Mouse (Mus musculus) limb, embryonic 11.5 days (tissue): ENCODE measurements at regions not wholly inside any gene's neighbourhood (a gene's known extent, or its start where the extent isn't known, plus 50 kb on each side); places are given as distances from the start of the nearest gene placed in this dataset.
A peak's percentile ranks its signal among the peaks of the same experiment; 100 is the strongest.

ENCODE experiments used
- ATAC-seq: fragments of 200-750 bp; cut with Nextera tagmentation; 2 replicates; pipeline ENCODE4 v1.8.0; 2017; ENCODE audit warnings: low read depth; ENCODE audit not compliant: insufficient number of reproducible peaks, low FRiP score, low TSS enrichment
- DNase-seq: peaks from one replicate; pipeline ENCODE4 v3.0.0-alpha.2; 2015; ENCODE audit warnings: low spot score
- H3K27ac ChIP-seq: fragments of 300-500 bp; sonication (generic); replicated peaks from 2 replicates; pipeline ENCODE4 v1.5.1; 2014; ENCODE audit warnings: low read depth, mild to moderate bottlenecking, low read length
- H3K27me3 ChIP-seq: fragments of 300-500 bp; sonication (generic); 2 replicates; pipeline ENCODE4 v1.6.1; 2014; ENCODE audit warnings: mild to moderate bottlenecking, low read length, mixed read lengths; ENCODE audit not compliant: control insufficient read depth, insufficient read depth
- H3K36me3 ChIP-seq: fragments of 300-500 bp; sonication (generic); 2 replicates; pipeline ENCODE4 v1.6.1; 2014; ENCODE audit warnings: mild to moderate bottlenecking, low read length, moderate library complexity, mixed read lengths; ENCODE audit not compliant: control insufficient read depth, insufficient read depth
- H3K4me1 ChIP-seq: fragments of 300-500 bp; sonication (generic); 2 replicates; pipeline ENCODE4 v1.6.1; 2014; ENCODE audit warnings: low read length, mixed read lengths; ENCODE audit not compliant: control insufficient read depth, insufficient read depth
- H3K4me2 ChIP-seq: fragments of 300-500 bp; sonication (generic); 2 replicates; pipeline ENCODE4 v1.6.1; 2014; ENCODE audit warnings: low read depth, mild to moderate bottlenecking, moderate library complexity; ENCODE audit not compliant: severe bottlenecking
- H3K4me3 ChIP-seq: fragments of 300-500 bp; sonication (generic); 2 replicates; pipeline ENCODE4 v1.5.1; 2014; ENCODE audit warnings: low read depth, low read length
- H3K9ac ChIP-seq: fragments of 300-500 bp; sonication (generic); 2 replicates; pipeline ENCODE4 v1.6.1; 2014; ENCODE audit warnings: mild to moderate bottlenecking, low read length
- H3K9me3 ChIP-seq: fragments of 300-500 bp; sonication (generic); 2 replicates; pipeline ENCODE4 v1.6.1; 2016; ENCODE audit warnings: low read length; ENCODE audit not compliant: control insufficient read depth
- WGBS: fragments of 180-500 bp; shearing (Covaris S2); extraction: QIAGEN DNeasy Blood & Tissue Kit; methylation state at CpG from one replicate; pipeline ENCODE4 v1.1.7; 2014; 5-methylcytosine and 5-hydroxymethylcytosine counted together

DNA sequence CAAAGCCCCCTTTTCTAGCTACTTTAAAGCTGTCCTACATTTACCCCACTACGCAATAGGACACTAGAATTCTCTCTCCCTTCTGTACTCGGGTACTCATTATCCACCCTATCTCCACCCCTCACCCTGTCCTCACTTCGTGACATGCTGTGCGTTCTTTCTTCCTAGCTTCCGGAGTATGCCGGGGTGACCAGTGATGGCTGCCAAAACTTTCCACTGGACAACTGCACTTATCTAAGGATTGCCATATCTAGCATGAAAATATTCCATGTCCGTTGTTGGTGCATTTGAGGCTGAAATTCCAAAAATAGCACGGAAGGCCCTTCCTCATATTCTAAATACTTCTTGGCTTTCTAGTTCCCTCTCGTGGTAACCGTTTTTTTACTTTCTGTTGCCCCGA lies 54.5 kb upstream of the Slc9a9 start:
- Histone ChIP-seq H3K4me1 (no peaks in the 10 kb centered on the region), H3K4me3 (no peak overlapping the region), H3K4me2 (no peak overlapping the region), H3K27ac (no peak overlapping the region), H3K27me3 (no peaks in the 10 kb centered on the region), H3K9me3 (no peaks in the 10 kb centered on the region), H3K9ac (no peak overlapping the region), H3K36me3 (no peaks in the 10 kb centered on the region)
- WGBS, result 91% methylated on average over 11 of the region's 11 CpGs
- no peak for DNase-seq
- ATAC-seq, result no peak

DNA sequence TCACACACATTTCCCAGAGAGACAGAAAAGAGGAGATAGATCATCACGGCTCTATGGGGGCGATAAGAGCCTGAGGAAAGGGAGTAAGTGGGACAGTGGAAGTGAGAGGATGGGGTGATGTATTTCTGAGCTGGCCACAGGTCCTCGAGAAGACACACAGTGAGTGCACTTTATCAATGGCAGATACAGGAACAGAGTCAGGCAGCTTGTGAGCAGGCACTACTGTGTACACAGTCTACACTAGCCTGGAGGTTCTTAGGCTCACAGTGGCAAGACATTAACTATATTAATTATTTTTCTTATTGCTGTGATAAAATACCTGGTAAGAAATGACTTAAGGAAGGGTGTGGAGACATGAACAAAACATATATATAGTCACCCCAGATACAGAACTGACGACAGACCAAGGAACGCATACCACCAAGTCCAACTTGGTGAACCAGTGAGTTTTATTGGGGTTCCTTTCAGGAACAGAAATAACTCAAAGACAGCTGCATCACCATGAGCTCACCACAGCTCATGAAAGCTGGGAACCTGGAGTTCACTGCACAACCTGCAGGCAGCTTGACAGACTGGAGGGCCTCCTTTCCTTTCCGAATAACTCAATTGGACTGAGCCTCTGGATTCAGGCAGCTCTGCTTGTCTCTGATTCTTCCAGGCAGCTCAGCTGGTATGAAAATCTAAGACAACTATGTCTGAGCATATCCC lies 51.5 kb upstream of the Slc9a9 start:
- Histone ChIP-seq H3K4me3 (no peak overlapping the region), H3K36me3 (no peaks in the 10 kb centered on the region), H3K9me3 (no peaks in the 10 kb centered on the region), H3K27me3 (no peaks in the 10 kb centered on the region), H3K4me2 (no peak overlapping the region), H3K4me1 (no peaks in the 10 kb centered on the region), H3K9ac (no peak overlapping the region), H3K27ac (no peak overlapping the region)
- 80% methylated on average over 6 of the region's 6 CpGs for WGBS
- DNase-seq, result peak; percentile 18
- ATAC-seq, result no peak
